Mouse (Mus musculus) lung, adult 2 months (tissue): ENCODE data around the gene Gm17482.

Source experiments
- CTCF ChIP-seq: fragments of 200-500 bp; IDR thresholded peaks from 2 replicates; pipeline ENCODE4 v1.5.1; 2011; ENCODE audit warnings: mild to moderate bottlenecking, low read length, control low read depth; ENCODE audit not compliant: insufficient read depth
- POLR2A ChIP-seq: fragments of 200-500 bp; IDR thresholded peaks from 2 replicates; pipeline ENCODE4 v1.6.1; 2011; ENCODE audit warnings: low read depth, mild to moderate bottlenecking, control low read depth, low read length, borderline replicate concordance; ENCODE audit errors: extremely low read depth

GRCm38 (mm10) chr6:115274705-115275104 is 47.6 kb downstream of the Gm17482 start:
- TF ChIP-seq CTCF (no peak), POLR2A (no peak)
